Mouse (Mus musculus) spleen, postnatal 10 days (tissue): ENCODE data around the gene Dcaf12.
A peak's percentile ranks its signal among the peaks of the same experiment; 100 is the strongest.

Experiments
- DNase-seq, 2 experiments: peaks; one replicate each; pipeline ENCODE4 v3.0.0; 2021 to 2022; ENCODE audit warnings: low spot score in 2 of 2

The Dcaf12 gene

GRCm38 (mm10) chr4:41314141-41315129, at the start of gene Dcaf12:
Gene Dcaf12 (minus strand): TSS chr4:41314889.
- peak; percentile 87 to 96 for DNase-seq

DNA sequence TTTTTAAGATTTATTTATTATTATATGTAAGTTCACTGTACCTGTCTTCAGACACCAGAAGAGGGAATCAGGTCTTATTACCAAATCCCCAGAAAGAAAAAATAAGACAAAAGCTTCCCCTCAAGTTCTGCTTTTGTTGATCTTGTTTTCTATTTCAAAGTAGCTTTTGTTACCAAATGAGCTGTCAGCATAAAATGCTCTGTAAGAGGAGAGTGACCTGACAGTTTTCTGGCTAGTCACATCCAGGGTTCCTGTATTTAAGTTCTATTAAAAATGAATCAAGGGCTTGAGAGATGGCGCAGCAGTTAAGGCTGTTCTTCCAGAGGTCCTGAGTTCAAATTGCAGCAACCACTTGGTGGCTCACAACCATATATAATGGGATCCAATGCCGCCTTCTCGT, 46.4 kb upstream of the Dcaf12 start:
- DNase-seq, result no peak

- no peak for DNase-seq
Observed at GRCm38 (mm10) chr4:41359358-41359757, 44.7 kb upstream of the Dcaf12 start.

DNA sequence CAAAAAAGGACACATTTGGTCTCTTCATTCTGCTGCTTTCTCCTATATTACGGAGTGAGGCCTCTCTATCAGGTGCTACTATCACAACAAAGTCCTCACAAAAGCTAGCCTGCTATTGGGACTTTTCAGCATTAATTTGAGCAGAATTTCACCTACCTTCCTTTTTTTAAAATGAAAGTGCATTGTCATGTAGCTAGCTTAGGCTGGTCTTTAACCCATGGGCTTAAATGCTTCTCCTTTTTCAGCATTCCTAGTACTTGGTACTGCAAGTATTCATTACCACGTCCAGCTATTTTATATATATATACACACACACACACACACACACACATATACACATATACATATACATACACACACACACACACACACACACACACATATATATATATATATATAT, 44.0 kb upstream of the Dcaf12 start:
- no peak for DNase-seq

DNA sequence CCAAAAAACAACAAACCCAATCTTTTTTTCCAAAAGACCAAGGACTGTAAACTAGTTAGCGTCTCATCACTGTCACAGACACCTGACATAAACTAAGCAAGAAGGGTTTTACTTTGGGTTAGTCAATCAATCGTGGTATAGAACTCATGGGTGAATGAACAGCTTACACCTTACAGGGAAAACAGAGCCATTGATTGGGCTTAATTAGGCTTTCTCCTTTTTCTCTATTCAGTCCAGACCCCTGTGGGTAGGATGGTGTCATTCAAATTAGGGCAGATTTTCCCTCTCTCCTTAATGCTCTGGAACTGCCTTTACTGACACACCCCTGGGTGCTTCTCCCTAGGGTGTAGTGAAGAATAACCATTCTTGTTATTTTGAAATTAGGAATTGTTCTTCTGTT, 42.5 kb upstream of the Dcaf12 start:
- DNase-seq, result no peak

DNA sequence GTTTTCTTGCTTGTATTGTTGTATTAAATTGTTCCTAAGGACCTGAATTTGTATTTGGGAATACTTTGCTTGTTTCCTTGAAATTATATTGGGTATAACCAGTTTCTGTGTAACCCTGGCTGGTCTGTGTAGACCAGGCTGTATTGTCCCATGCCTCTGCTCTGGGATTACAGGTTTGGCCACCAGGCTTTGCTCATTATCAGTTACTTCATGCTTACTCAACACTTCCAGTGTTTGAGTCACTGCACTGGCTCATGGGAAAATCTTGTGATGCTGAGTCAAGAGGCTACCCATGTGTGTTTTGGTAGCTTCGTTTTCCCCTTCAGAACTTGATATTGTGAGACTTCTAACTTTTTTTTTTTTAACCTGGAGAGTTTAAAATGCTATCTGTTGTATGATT, 38.6 kb upstream of the Dcaf12 start:
- DNase-seq, result no peak

DNA sequence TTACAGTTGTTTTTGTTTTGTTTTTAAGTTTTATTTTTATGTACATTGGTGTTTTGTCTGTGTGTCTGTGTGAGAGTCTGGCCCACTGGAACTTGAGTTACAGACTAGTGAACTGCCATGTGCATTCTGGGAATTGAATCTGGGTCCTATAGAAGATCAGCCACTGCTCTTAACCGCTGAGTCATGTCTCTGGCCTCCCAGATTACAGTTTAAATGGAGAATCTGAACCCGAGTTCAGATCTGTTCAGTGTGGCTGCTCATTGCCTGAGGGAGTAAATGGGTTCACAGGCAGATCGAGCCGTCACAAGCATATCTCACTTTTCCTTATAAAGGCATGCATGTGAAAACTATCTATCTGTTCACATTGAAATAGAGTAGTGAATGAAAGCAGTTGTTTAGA, 38.1 kb upstream of the Dcaf12 start:
- DNase-seq, result peak in 1 of 2 experiments; percentile 38

GRCm38 (mm10) chr4:41349199-41349591, 34.5 kb upstream of the Dcaf12 start:
- DNase-seq, result peak in 1 of 2 experiments; percentile 70

GRCm38 (mm10) chr4:41348584-41349198, 34.0 kb upstream of the Dcaf12 start, which contains the start of gene Ubap1:
Gene Ubap1 (plus strand): TSS chr4:41348996.
- peak; percentile 86 to 95 for DNase-seq

GRCm38 (mm10) chr4:41347839-41348238, 33.1 kb upstream of the Dcaf12 start:
- no peak for DNase-seq

GRCm38 (mm10) chr4:41346011-41346410, 31.3 kb upstream of the Dcaf12 start:
- DNase-seq, result no peak

DNA sequence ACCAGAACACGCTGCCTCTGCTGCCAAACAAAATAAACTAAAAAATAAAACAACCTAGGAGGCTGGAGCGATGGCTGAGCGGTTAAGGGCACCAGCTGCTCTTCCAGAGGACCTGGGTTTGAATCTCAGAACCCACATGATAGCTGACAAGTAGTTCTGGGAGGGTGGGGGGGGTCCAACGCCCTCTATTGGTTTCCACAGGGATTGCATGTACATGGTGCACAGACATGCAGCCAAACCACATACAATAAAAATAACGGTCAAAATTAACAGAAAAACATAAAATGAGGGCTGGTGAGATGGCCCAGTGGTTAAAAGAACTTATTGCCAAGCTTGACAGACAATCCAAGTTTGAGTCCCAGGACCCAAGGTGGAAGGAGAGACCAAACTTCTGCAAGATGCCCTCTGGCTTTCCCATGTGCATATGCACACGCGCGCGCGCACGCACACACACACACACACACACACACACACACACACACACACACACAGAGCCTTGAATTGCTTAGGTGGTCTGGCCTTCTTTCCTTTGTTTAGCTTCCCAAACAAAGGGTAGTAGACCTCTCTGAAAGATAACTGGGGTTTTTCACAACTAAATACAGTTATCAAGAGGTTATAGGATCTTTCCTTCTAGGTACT, 26.3 kb upstream of the Dcaf12 start:
- no peak for DNase-seq

- DNase-seq, result peak in 1 of 2 experiments; percentile 20
Observed at GRCm38 (mm10) chr4:41336546-41336945, 21.9 kb upstream of the Dcaf12 start.

DNA sequence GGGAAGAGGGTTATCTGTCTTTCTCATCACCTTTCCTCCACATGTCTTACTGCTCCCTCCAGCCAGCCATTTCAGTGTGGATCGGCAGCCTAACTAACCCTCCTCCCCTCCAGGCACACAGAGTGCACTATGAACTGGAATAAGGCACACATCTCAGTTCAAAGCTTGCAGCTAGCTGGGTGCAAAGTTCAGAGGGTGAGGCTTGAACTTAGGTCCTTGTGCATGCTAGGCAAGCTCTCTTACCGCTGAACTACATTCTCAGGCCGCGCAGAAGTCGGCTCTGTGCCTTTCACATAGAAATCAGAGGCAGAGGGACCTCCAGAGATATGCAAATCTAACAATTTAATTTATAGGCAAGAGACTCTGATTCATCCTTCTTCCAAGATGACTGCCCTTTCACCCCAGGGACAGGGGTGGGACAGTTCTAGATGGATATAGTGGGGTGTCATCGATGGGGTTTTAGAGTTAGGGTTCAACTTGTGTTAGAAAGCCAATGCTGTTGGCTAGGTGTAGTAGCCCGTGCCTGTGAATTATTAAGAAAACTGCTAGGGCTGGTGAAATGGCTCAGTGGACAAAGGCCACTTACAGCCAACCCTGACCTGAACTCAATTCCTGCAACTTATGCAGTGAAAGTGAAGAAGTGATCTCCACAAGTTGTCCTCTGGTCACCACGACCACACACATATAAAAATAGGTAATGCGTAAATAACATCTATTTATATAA, 17.2 kb upstream of the Dcaf12 start:
- peak; percentile 23 to 41 for DNase-seq

DNA sequence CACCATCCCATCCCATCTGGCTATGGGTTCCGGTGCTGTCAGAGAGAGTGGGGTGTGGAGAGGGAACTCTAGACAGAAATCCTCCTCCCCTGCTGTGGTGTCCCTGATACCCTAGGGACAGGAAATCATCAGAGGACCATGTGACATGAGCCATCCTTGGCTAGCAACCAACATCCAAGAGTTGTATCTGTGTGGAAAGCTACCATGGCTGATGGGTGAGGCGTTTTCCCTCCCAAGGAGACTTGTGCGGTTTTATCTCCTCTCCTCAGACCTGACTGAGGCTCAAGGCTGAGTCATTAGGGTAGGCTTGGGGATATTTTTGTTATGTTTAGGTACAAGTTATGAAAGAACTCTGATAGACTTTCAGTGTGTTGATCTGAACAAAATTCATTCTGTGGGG, 16.4 kb upstream of the Dcaf12 start:
- DNase-seq, result peak; percentile 55 to 77

DNA sequence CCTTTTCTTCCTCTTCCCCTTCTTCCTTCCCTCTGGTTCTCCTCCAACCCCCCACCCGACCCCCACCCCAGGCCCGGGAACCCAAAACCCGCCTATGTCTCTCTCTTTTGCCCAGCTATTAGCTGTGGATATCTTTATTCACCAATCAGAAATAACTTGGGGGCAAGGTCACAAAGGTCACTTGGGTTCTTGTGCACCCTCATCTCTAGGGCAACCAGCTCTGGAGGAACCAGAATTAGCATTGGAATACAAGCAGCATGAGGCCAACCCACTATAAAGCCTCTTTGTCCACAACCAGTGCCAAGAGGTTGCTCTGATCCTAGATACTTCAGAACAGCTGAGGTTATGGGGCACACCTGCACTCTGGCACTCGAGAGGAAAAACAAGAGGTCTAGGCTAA, 14.8 kb upstream of the Dcaf12 start:
- no peak for DNase-seq

- DNase-seq, result no peak
Observed at GRCm38 (mm10) chr4:41326876-41327275, 12.2 kb upstream of the Dcaf12 start.

DNA sequence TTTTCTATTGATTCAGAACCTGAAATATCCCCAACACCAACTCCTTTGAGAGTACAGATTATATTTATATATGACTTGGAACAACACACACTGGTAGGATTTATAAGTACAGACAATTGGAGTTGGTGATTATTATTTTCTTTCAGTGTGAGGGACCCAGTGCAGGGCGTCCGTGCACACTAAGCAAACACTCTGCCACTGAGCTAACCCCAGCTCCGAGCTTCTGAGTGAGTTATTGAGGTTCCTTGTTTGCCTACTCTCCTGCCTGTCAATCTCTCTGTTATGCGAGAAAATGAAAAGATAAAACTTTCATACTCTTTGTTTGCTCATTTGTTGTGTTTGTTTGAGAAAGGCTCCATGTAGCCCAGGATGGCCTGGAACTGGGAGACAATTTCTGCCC, 6.3 kb upstream of the Dcaf12 start:
- no peak for DNase-seq

DNA sequence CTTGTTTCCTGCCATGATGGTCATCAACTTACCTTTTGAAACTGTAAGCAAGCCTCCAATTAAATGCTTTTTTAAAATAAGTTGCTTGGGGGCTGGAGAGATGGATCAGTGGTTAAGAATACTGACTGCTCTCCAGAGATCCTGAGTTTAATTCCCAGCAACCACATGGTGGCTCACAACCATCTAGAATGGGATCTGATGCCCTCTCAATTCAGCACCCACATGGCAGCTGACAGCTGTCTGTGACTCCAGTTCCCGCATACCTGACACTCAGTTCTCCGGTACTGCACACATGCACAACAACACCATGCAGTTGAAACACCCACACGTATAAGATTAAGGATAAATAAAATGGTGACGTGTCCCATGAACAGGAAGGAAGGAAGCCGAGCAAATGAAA, 3.6 kb upstream of the Dcaf12 start:
- no peak for DNase-seq

- DNase-seq, result no peak
Observed at GRCm38 (mm10) chr4:41315173-41315572, 484 bp upstream of the Dcaf12 start.

DNA sequence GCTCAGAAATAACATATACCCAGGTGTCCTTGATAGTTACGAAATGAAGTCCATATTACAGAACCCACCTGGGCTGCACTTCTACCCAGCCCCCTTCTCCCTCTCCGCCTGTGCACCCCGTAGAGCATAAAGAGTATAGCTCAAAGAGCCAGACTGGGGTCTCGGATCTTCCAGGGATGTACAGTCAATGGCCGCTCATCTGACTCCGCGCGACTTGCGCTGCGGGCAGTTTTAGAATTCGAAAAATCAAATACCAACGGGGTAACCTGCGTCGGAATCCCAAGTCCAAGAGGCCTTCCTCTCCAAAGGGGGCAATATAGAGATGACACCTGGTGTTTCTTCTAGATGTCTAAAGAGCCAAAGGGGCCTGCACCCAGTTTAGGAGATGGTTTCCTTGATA, 967 bp downstream of the Dcaf12 start:
- DNase-seq, result peak in 1 of 2 experiments; percentile 38
